Mouse (Mus musculus) G1E (cell line): ENCODE results near the gene Il25.

Experiments used
- CTCF ChIP-seq: IDR thresholded peaks from 2 replicates; pipeline ENCODE4 v1.5.1; 2012; ENCODE audit warnings: low read depth, low read length, inconsistent platforms, mixed read lengths
- GATA1 ChIP-seq: IDR thresholded peaks from 2 replicates; pipeline ENCODE4 v1.6.1; 2012; ENCODE audit warnings: borderline replicate concordance, low read length, inconsistent platforms, mixed read lengths
- GATA2 ChIP-seq: IDR thresholded peaks from 2 replicates; pipeline ENCODE4 v1.6.1; 2012; ENCODE audit warnings: low read depth, low read length, inconsistent platforms, borderline replicate concordance
- POLR2AphosphoS5 ChIP-seq: IDR thresholded peaks from 2 replicates; pipeline ENCODE4 v1.6.1; 2012; ENCODE audit warnings: low read depth, low read length, inconsistent platforms; ENCODE audit not compliant: insufficient replicate concordance

- TF ChIP-seq POLR2AphosphoS5 (no peak), GATA1 (no peak), CTCF (no peak), GATA2 (no peak)
These were observed 24.0 kb downstream of the Il25 start for GRCm38 (mm10) chr14:54956533-54956932.
